11 mouse cellular contexts compared by ENCODE assay signal in genomic region chr5:64727847-64728246, GRCm38 (mm10).
"Had no signal": no experiment of that assay in that cellular context is flagged by ENCODE, and none has a peak within 500 bp of the region (broad histone marks: within the 10 kb centered on the region; RNA-seq: fewer than 3 reads in every experiment).

No protein-coding gene starts in this region.

- H3K4me3 ChIP-seq: liver, embryonic 15.5 days; midbrain, embryonic 10.5 days; neural tube, embryonic 12.5 days had no signal

- H3K9me3 ChIP-seq: liver, embryonic 15.5 days; midbrain, embryonic 10.5 days had no signal

- H3K4me2 ChIP-seq: liver, embryonic 11.5 days; liver, embryonic 15.5 days; neural tube, embryonic 12.5 days had no signal

- H3K36me3 ChIP-seq: liver, embryonic 15.5 days; midbrain, embryonic 10.5 days; neural tube, embryonic 12.5 days had no signal

- H3K4me1 ChIP-seq: liver, embryonic 15.5 days; neural tube, embryonic 12.5 days had no signal

- DNase-seq: kidney, postnatal 25 days; lung, adult 2 months; lung, postnatal 36 days; midbrain, embryonic 14.5 days; thymus, adult 2 months; thymus, postnatal 25 days had no signal

- H3K27ac ChIP-seq: liver, embryonic 15.5 days; midbrain, embryonic 10.5 days; neural tube, embryonic 12.5 days had no signal

- H3K27me3 ChIP-seq: liver, embryonic 15.5 days; neural tube, embryonic 12.5 days had no signal

- ATAC-seq: lung, postnatal 0 days had no signal

- H3K9ac ChIP-seq: liver, embryonic 15.5 days; neural tube, embryonic 12.5 days had no signal
